Mouse (Mus musculus): ENCODE measurements around the gene Ovca2.

DNA sequence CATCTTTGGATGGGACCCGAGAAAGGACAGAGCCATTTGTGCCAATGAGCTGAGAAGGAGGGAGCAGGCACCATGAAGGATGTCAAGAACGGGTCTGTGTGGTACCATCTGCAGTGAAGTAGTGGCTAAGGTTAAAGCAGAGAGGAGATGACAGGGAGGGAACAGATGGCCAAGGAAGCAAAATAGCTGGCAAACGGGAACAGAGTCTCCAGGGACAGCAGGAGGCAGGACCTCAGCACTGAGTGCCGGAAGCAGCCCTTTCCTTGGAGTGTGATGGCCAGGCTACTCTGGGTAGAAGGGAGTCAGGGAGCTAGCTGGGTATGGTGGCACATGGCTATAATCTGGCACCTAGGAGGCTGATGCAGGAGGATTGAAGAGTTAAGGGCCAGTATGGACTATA lies 20.2 kb upstream of the Ovca2 start:
- TF ChIP-seq CTCF (IDR thresholded peaks at IDR 0.05; ENCODE audit: extremely low read depth, insufficient read length, insufficient replicate concordance, low read depth, low read length) (no peak), POLR2A (IDR thresholded peaks at IDR 0.05; ENCODE audit: low read depth, low read length) (no peak)
